Mouse (Mus musculus): ENCODE measurements around the gene Nfyc. TPM values are rescaled to one million over a fixed set of nuclear protein-coding genes. Genes with fewer than 3 reads are reported as not detected.
A peak's percentile ranks its signal among the peaks of the same experiment; 100 is the strongest.

Nfyc gene
- polyA plus RNA-seq, 1 experiment from 2014 or later, result 110 TPM

- no peak overlapping the region for H3K27ac ChIP-seq
- no peak overlapping the region for H3K4me3 ChIP-seq (replicated peaks)
- no peak for ATAC-seq (ENCODE audit: low FRiP score)
- H3K27me3 ChIP-seq, result no peaks in the 10 kb centered on the region
- no peak overlapping the region for H3K4me2 ChIP-seq
- H3K4me1 ChIP-seq, result peaks cover 8% of the 10 kb centered on the region
- no peak overlapping the region for H3K9ac ChIP-seq
- H3K9me3 ChIP-seq, result no peaks in the 10 kb centered on the region
- no peaks in the 10 kb centered on the region for H3K36me3 ChIP-seq (replicated peaks)
- WGBS, result 93% methylated on average over 5 of the region's 5 CpGs
Measured at GRCm38 (mm10) chr4:120797985-120798725, 33.2 kb downstream of the Nfyc start.

- Histone ChIP-seq H3K4me2 (no peak overlapping the region), H3K27me3 (no peaks in the 10 kb centered on the region), H3K9me3 (no peaks in the 10 kb centered on the region), H3K27ac (no peak overlapping the region), H3K9ac (no peak overlapping the region), H3K36me3 (replicated peaks) (no peaks in the 10 kb centered on the region), H3K4me1 (peaks cover 10% of the 10 kb centered on the region), H3K4me3 (replicated peaks) (no peak overlapping the region)
- ATAC-seq (ENCODE audit: low FRiP score), result no peak
- WGBS, result 85% methylated on average over 2 of the region's 2 CpGs
Measured at GRCm38 (mm10) chr4:120796687-120797086, 34.7 kb downstream of the Nfyc start.

- 0 out of 2 replicates have a peak, but pooled peaks cover 1% of the 10 kb centered on the region for H3K36me3 ChIP-seq (replicated peaks)
- H3K4me1 ChIP-seq, result peaks cover 10% of the 10 kb centered on the region
- H3K4me2 ChIP-seq, result no peak overlapping the region
- no peaks in the 10 kb centered on the region for H3K27me3 ChIP-seq
- H3K27ac ChIP-seq, result no peak overlapping the region
- no peak overlapping the region for H3K4me3 ChIP-seq (replicated peaks)
- H3K9me3 ChIP-seq, result no peaks in the 10 kb centered on the region
- ATAC-seq (ENCODE audit: low FRiP score), result no peak
- WGBS, result 97% methylated on average over 1 of the region's 1 CpGs
- H3K9ac ChIP-seq, result no peak overlapping the region
Measured at GRCm38 (mm10) chr4:120795646-120796045, 35.7 kb downstream of the Nfyc start.

GRCm38 (mm10) chr4:120792918-120793317, 38.5 kb downstream of the Nfyc start:
- Histone ChIP-seq H3K4me2 (no peak overlapping the region), H3K4me1 (peaks cover 2% of the 10 kb centered on the region; the same call in 1 of the 2 replicates), H3K4me3 (replicated peaks) (no peak overlapping the region), H3K9me3 (no peaks in the 10 kb centered on the region), H3K27ac (no peak overlapping the region), H3K36me3 (replicated peaks) (peaks cover 26% of the 10 kb centered on the region), H3K9ac (no peak overlapping the region), H3K27me3 (no peaks in the 10 kb centered on the region)
- ATAC-seq (ENCODE audit: low FRiP score), result no peak
- 87% methylated on average over 2 of the region's 2 CpGs for WGBS

GRCm38 (mm10) chr4:120790027-120790426, 41.3 kb downstream of the Nfyc start:
- no peak overlapping the region for H3K4me3 ChIP-seq (replicated peaks)
- H3K9me3 ChIP-seq, result no peaks in the 10 kb centered on the region
- H3K4me2 ChIP-seq, result no peak overlapping the region
- H3K27ac ChIP-seq, result no peak overlapping the region
- whole genome bisulfite sequencing, result 96% methylated on average over 4 of the region's 4 CpGs
- peaks cover 2% of the 10 kb centered on the region; the same call in 1 of the 2 replicates for H3K4me1 ChIP-seq
- H3K9ac ChIP-seq, result no peak overlapping the region
- ATAC-seq (ENCODE audit: low FRiP score), result no peak
- no peaks in the 10 kb centered on the region for H3K27me3 ChIP-seq
- peaks cover 50% of the 10 kb centered on the region for H3K36me3 ChIP-seq (replicated peaks)

GRCm38 (mm10) chr4:120755801-120756200, 75.6 kb downstream of the Nfyc start:
- Histone ChIP-seq H3K9me3 (no peaks in the 10 kb centered on the region), H3K4me2 (no peak overlapping the region), H3K27me3 (peaks cover 19% of the 10 kb centered on the region), H3K4me1 (no peaks in the 10 kb centered on the region), H3K4me3 (replicated peaks) (no peak overlapping the region), H3K36me3 (replicated peaks) (peaks cover 40% of the 10 kb centered on the region), H3K9ac (no peak overlapping the region), H3K27ac (no peak overlapping the region)
- ATAC-seq (ENCODE audit: low FRiP score), result no peak
- 40% methylated on average over 5 of the region's 5 CpGs for WGBS

- H3K36me3 ChIP-seq (replicated peaks), result peaks cover 35% of the 10 kb centered on the region
- no peak overlapping the region for H3K9ac ChIP-seq
- no peak overlapping the region for H3K4me3 ChIP-seq (replicated peaks)
- ATAC-seq (ENCODE audit: low FRiP score), result no peak
- H3K4me2 ChIP-seq, result no peak overlapping the region
- 4% methylated on average over 1 of the region's 1 CpGs for WGBS
- H3K9me3 ChIP-seq, result no peaks in the 10 kb centered on the region
- H3K27me3 ChIP-seq, result peaks cover 24% of the 10 kb centered on the region
- no peak overlapping the region for H3K27ac ChIP-seq
- no peaks in the 10 kb centered on the region for H3K4me1 ChIP-seq
Measured at GRCm38 (mm10) chr4:120755299-120755698, 76.1 kb downstream of the Nfyc start.

- ATAC-seq (ENCODE audit: low FRiP score), result no peak
- WGBS, result 67% methylated on average over 2 of the region's 2 CpGs
- peaks cover 81% of the 10 kb centered on the region for H3K27me3 ChIP-seq
Measured at GRCm38 (mm10) chr4:120749601-120750000, 81.8 kb downstream of the Nfyc start.

GRCm38 (mm10) chr4:120747941-120748866, 83.2 kb downstream of the Nfyc start, which contains the start of gene Kcnq4:
TSS of gene Kcnq4 (minus strand) at chr4:120748612.
- Histone ChIP-seq H3K27ac (no peak within 1 kb of the TSS), H3K9ac (peak within 1 kb of the TSS; percentile 70), H3K4me1 (peaks cover 32% of the 10 kb centered on the region), H3K27me3 (peaks cover 90% of the 10 kb centered on the region), H3K9me3 (no peaks in the 10 kb centered on the region), H3K4me2 (peak within 1 kb of the TSS; percentile 100), H3K4me3 (replicated peaks) (peak within 1 kb of the TSS; percentile 71), H3K36me3 (replicated peaks) (no peaks in the 10 kb centered on the region)
- 0 out of 2 replicates have a peak, but pooled peaks have one; percentile 6 for ATAC-seq (ENCODE audit: low FRiP score)
- 1% methylated on average over 42 of the region's 42 CpGs for WGBS

More at GRCm38 (mm10) chr4:120749601-120750000, 81.8 kb downstream of the Nfyc start:
- Histone ChIP-seq H3K4me2 (no peak overlapping the region), H3K36me3 (replicated peaks) (no peaks in the 10 kb centered on the region), H3K27ac (no peak overlapping the region), H3K4me1 (peaks cover 32% of the 10 kb centered on the region), H3K4me3 (replicated peaks) (no peak overlapping the region), H3K9ac (no peak overlapping the region), H3K9me3 (no peaks in the 10 kb centered on the region)

- Histone ChIP-seq H3K27ac (no peak overlapping the region), H3K9ac (peak overlapping the region; percentile 70), H3K4me3 (replicated peaks) (peak overlapping the region; percentile 71), H3K4me2 (peak overlapping the region; percentile 100), H3K4me1 (peaks cover 32% of the 10 kb centered on the region), H3K9me3 (no peaks in the 10 kb centered on the region), H3K27me3 (peaks cover 93% of the 10 kb centered on the region), H3K36me3 (replicated peaks) (no peaks in the 10 kb centered on the region)
- under 1% methylated on average over 59 of the region's 75 CpGs for WGBS
- peak; percentile 61 for ATAC-seq (ENCODE audit: low FRiP score)
Measured at GRCm38 (mm10) chr4:120747243-120747792, 84.1 kb downstream of the Nfyc start.

GRCm38 (mm10) chr4:120746552-120747150, 84.7 kb downstream of the Nfyc start:
- peaks cover 87% of the 10 kb centered on the region for H3K27me3 ChIP-seq
- WGBS, result 3% methylated on average over 51 of the region's 53 CpGs
- peak overlapping the region; percentile 70 for H3K9ac ChIP-seq
- H3K36me3 ChIP-seq (replicated peaks), result no peaks in the 10 kb centered on the region
- H3K4me2 ChIP-seq, result peak overlapping the region; percentile 100
- peaks cover 32% of the 10 kb centered on the region for H3K4me1 ChIP-seq
- H3K4me3 ChIP-seq (replicated peaks), result peak overlapping the region; percentile 71
- no peak overlapping the region for H3K27ac ChIP-seq
- no peaks in the 10 kb centered on the region for H3K9me3 ChIP-seq
- ATAC-seq (ENCODE audit: low FRiP score), result peak; percentile 62
